Mouse (Mus musculus): ENCODE results near the gene H2-D1.

DNA sequence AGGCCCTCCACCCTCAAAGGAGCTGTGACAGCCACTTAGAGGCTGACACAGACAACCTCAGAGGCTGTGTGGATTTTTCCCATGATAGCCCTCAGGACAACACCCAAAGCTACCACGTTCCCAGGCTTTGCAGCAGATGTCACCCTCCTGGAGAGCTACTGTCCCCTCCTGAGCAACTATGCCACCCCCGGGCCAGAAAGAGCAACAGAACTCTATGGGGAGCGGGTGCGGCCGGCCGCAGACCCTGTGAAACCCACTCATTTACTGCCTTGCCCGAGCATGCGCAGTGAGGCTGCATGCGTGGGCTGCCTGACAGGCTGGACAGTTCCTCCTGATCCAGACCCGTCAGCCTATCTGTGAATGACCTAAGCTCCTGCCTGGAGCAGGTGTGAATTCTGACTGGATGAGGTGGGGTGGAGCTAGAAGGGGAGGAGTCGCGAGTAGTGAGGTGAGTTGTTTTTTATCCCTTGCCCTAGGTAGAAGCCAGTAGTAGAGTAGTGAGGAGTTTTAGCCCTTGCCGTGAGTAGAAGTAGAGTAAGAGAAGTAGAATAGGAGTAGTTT is 13.9 kb downstream of the H2-D1 start:
- TF ChIP-seq POLR2A (IDR thresholded peaks at IDR 0.05; ENCODE audit: insufficient read depth, low read depth, low read length) (no peak), CTCF (IDR thresholded peaks at IDR 0.05) (no peak)
